Mouse (Mus musculus): ENCODE measurements around the gene Hsd17b12.

The Hsd17b12 gene

GRCm38 (mm10) chr2:94069482-94069881 is 88.3 kb downstream of the Hsd17b12 start:
- DNase-seq: peak; percentile 7 to 12

DNA sequence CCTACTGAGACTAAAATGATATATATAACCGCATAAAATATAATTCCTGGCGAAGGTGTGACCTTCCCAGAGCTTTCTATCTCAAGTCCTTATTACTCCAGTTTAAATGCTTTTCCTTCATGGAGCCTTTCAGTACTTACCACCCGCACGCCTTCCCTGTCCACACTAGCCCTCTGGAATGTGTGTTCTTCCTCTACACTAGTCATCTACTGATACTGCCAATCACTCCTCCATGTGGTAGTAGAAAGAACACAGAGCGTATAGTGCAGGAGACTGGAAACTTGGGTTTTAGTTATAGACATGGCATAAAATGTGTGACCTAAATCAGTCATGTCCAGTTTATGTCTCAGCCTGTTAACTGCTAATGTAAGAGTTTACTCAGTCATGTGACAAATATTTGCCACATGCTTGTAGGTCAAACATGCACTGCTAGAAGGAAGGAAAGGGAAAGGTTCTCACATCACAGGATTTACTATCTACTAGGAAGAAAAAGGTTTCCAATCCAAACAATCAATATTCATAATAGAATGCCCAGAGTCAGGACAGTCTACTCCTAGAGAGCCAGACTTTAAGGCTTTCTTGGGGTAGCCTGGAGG is 91.1 kb downstream of the Hsd17b12 start:
- DNase-seq: no peak

DNA sequence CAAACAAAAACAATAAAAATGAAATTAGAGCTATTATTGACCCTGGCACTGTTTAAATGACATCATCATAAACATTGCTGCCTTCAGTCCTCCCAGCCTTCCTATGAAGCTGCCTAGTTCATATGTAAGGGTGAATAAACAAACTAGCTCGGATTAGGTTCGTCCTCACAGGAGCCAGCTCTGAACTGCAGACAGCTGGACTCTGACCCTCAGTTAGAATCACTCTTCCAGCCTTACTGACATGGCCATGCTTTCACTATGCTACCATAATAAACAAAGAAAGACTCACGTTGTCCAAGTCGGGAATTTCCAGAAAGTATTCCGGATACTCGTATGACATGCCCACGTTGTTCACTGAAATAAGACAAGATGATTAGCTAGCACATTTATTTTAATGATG is 91.6 kb downstream of the Hsd17b12 start:
- DNase-seq: no peak

GRCm38 (mm10) chr2:94062791-94063190 is 95.0 kb downstream of the Hsd17b12 start:
- DNase-seq: no peak

- peak; percentile 51 to 55 for DNase-seq
Measured at GRCm38 (mm10) chr2:94059459-94059858, 98.3 kb downstream of the Hsd17b12 start.

GRCm38 (mm10) chr2:94054813-94055212 is 103.0 kb downstream of the Hsd17b12 start:
- peak; percentile 71 to 77 for DNase-seq

GRCm38 (mm10) chr2:94051952-94052351 is 105.8 kb downstream of the Hsd17b12 start:
- no peak for DNase-seq

GRCm38 (mm10) chr2:94050901-94051300 is 106.9 kb downstream of the Hsd17b12 start:
- DNase-seq: no peak

DNA sequence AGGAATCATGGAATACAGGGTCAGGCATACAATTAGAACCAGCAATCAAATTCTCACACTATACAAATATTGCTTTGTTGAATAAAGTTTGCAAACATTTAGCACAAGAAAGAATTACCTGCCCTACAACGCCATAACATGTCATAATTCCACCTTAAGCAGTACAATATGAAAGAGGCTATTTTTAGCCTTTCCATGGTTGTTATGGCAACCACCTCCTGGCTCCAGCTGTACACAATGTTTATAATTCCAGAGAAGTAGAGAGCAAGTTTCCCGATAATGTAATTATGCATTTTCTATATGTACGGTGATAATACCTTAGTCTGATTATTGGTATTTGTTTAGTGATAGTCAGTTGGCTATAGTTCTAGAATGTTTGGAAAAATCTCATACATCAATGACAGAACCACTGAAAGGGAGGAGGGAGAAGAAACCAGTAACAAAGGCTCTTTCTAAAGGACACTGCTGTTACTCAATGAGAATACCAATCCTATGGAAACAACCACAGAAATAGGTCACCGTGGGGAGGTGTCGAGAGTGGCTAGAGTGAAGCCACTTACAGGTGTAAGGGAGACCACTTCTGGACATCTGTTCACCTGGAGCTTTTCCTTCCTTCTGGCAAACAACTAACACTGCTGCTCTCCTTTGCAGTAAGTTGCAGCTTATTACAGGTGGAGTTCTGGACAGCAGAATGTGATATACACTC is 108.1 kb downstream of the Hsd17b12 start:
- DNase-seq: no peak

- no peak for DNase-seq
Measured at GRCm38 (mm10) chr2:94048733-94049470, 108.9 kb downstream of the Hsd17b12 start.

- DNase-seq: peak in 1 of 2 experiments; percentile 13
Measured at GRCm38 (mm10) chr2:94048271-94048670, 109.5 kb downstream of the Hsd17b12 start.

GRCm38 (mm10) chr2:94045411-94046090 is 112.2 kb downstream of the Hsd17b12 start:
- peak in 1 of 2 experiments; percentile 30 for DNase-seq

- no peak for DNase-seq
Measured at GRCm38 (mm10) chr2:94044174-94044573, 113.6 kb downstream of the Hsd17b12 start.

- no peak for DNase-seq
Measured at GRCm38 (mm10) chr2:94043662-94044061, 114.1 kb downstream of the Hsd17b12 start.

DNA sequence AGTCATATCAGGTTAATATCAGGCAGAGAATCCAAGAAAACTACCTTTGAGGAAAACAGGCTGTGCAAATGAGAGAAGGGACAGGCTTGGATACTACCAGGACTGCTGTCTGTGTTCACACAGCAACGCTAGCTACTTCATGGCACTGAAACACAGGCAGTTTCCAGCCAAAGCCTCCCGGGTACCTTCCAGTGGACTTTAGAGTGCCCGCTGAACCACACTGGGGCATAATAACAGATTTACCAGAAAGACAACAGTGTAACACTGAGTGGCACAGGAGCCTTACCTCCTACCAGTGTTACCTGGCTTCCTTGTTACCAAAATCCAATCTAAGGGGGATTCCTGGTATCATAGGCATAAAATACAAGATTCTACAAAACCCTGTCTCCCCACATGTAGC is 115.3 kb downstream of the Hsd17b12 start:
- no peak for DNase-seq

DNA sequence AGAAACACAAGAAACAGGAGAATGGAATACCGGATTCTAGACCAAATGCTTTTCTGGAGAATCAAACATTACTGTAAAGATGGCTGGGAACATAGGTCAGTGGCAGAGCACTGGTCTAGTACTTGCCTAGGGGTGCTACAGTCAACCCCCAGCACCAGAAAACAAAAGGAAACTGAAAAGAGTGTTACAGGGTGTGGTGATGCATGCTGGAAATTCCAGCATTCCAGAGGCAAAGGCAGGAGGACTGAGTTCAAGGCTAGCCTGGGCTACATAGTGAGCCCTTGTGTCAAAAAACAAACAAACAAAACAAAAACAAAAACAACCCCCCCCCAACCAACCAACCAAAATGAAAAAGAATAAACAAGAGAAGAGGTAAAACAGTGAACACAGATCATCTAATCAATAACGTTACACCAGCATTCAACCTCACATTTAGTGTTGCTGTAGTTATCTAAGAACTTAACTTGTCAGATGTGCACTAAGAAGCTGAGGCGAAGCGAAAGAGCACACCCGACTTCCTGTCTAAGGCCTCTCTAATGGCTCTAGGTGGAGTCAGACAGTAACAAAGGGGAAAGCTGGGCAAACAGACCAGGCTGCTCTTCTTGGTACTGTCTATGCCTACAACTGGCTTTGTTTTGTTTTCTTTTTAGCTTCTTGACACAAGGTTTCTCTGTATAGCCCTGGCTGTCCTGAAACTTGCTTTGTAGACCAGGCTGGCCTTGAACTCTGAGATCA is 117.2 kb downstream of the Hsd17b12 start:
- no peak for DNase-seq

- peak; percentile 87 to 89 for DNase-seq
Measured at GRCm38 (mm10) chr2:94035428-94036331, 122.1 kb downstream of the Hsd17b12 start.

DNA sequence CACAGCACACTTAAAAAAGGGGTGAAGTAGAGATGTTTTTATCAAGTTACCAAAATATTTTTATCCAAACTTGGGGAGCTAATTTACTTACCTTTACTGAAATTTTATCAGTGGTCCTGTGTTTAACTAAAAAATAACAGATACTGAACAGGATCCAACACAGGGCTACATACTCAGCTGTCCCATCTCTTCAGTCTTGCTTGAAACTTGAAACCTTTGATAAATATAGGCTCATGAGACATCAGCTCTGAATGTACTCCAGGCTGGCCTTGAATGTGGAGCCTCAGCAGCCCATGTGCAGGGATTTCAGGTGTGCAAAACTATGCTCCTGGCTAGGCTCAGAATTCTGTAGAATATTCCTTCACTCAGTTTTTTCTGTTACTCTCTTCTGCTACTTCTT is 127.2 kb downstream of the Hsd17b12 start:
- DNase-seq: no peak

GRCm38 (mm10) chr2:94024637-94025036 is 133.1 kb downstream of the Hsd17b12 start:
- peak; percentile 24 to 40 for DNase-seq

DNA sequence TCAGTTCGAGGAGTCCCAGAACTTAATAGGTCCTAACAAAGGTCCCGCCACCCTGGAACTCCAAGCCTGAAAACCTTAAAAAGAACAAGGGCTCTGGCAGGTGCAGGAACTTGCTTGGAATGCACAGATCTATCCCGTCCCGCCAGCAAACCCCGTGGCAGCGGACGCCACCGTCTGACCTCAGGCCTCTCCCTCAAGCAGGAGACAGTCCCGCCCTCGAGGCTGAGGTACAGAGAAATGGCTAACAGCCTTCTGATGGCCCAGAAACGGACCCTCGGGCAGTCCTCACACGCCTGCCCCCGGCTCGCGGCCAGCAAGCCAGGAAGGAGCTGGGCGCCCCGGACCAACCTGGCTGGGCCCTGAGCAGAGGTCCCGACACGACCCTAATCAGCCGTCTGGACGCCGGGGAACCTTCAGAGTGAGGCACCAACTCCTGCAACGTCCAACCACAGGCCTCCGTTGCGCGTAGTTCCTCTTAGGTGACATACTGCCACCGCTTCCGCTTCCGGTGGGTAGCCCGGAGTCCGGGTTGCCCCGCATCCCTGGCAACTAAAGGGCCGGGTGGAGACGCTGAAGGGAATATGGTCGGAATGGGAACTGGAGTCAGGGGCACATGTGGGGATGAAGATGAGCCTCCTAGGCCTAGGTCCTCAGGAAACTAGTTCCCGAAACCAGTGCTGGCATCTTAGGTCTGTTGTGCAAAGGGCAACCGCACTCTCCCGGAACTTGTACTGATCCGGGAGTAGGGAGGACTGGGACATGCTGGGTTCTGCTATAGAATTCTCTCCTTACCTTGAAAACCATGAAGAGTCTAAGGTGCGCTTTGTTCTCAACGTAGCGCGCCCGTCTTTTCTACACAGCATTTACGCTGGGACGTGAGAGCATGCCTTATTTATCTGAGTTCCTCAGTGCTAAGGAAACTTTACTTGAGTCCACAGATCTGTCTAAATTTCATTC is 147.2 kb downstream of the Hsd17b12 start, which contains the start of gene Alkbh3:
TSS of gene Alkbh3 (minus strand) at position 473 of the 957 bp plus-strand sequence.
- peak; percentile 96 to 97 for DNase-seq

Measured in cerebellum, postnatal 10 days (tissue).